ENCODE assay signal across 9 mouse cellular contexts in genomic region chr2:163597661-163598060, GRCm38 (mm10). TPM values are rescaled to one million over a fixed set of nuclear protein-coding genes. Genes with fewer than 3 reads are reported as not detected.
DNase-seq lines count a peak whose midpoint lies in the region; ATAC-seq and TF ChIP-seq lines count a peak whose summit lies in the region.
"Had no signal": no experiment of that assay in that cellular context is flagged by ENCODE, and none has a peak within 500 bp of the region (broad histone marks: within the 10 kb centered on the region; RNA-seq: fewer than 3 reads in every experiment).

No protein-coding gene starts in this region.

- H3K4me2 ChIP-seq in forebrain, postnatal 0 days (ENCODE audit: low read depth): no peak overlapping the region
- no peak overlapping the region for H3K4me2 ChIP-seq in liver, embryonic 13.5 days
- H3K4me2 ChIP-seq: midbrain, embryonic 12.5 days had no signal

- TF ChIP-seq CTCF in forebrain, postnatal 0 days (IDR thresholded peaks at IDR 0.05; ENCODE audit: low read depth): peak; percentile 62
- TF ChIP-seq CTCF in bone marrow macrophage, adult 2 months (IDR thresholded peaks at IDR 0.05; ENCODE audit: low read depth, low read length): peak; percentile 50; the same call in 1 of the 2 replicates
- TF ChIP-seq CTCF in small intestine, adult 2 months (IDR thresholded peaks at IDR 0.05; ENCODE audit: extremely low read depth, insufficient read length, insufficient replicate concordance, low read depth, low read length): peak; percentile 77; the same call in 1 of the 2 replicates

- ATAC-seq in forebrain, postnatal 0 days: no peak
- ATAC-seq in liver, embryonic 13.5 days (ENCODE audit: low read depth): no peak

- no peaks in the 10 kb centered on the region for H3K36me3 ChIP-seq in forebrain, postnatal 0 days (ENCODE audit: insufficient read depth)
- no peaks in the 10 kb centered on the region for H3K36me3 ChIP-seq in forebrain, embryonic 10.5 days (replicated peaks)
- no peaks in the 10 kb centered on the region for H3K36me3 ChIP-seq in liver, embryonic 13.5 days
- no peaks in the 10 kb centered on the region for H3K36me3 ChIP-seq in small intestine, adult 2 months (ENCODE audit: control insufficient read depth, insufficient read depth, low read length)
- H3K36me3 ChIP-seq: midbrain, embryonic 12.5 days had no signal

- 59% methylated on average over 4 of the region's 4 CpGs for WGBS in forebrain, postnatal 0 days
- WGBS in forebrain, embryonic 10.5 days: 66% methylated on average over 4 of the region's 4 CpGs
- 46% methylated on average over 4 of the region's 4 CpGs for WGBS in liver, embryonic 13.5 days (ENCODE audit: insufficient replicate concordance)
- 31% methylated on average over 4 of the region's 4 CpGs for WGBS in small intestine, adult 2 months

- no peak overlapping the region for H3K27ac ChIP-seq in forebrain, postnatal 0 days (ENCODE audit: low read depth, low read length)
- no peak overlapping the region for H3K27ac ChIP-seq in forebrain, embryonic 10.5 days
- no peak overlapping the region for H3K27ac ChIP-seq in bone marrow macrophage, adult 2 months (ENCODE audit: insufficient read depth, low read depth, low read length)
- H3K27ac ChIP-seq in liver, embryonic 13.5 days: no peak overlapping the region
- H3K27ac ChIP-seq in small intestine, adult 2 months (ENCODE audit: insufficient read depth, low read depth, low read length): no peak overlapping the region
- H3K27ac ChIP-seq: midbrain, embryonic 12.5 days had no signal

- TF ChIP-seq POLR2A in bone marrow macrophage, adult 2 months (IDR thresholded peaks at IDR 0.05; ENCODE audit: borderline replicate concordance, low read depth, low read length): no peak
- no peak for TF ChIP-seq POLR2A in small intestine, adult 2 months (IDR thresholded peaks at IDR 0.05; ENCODE audit: low read depth, low read length)

- no peaks in the 10 kb centered on the region for H3K9me3 ChIP-seq in forebrain, postnatal 0 days (ENCODE audit: low read length)
- H3K9me3 ChIP-seq in forebrain, embryonic 10.5 days: no peaks in the 10 kb centered on the region
- no peaks in the 10 kb centered on the region for H3K9me3 ChIP-seq in liver, embryonic 13.5 days (replicated peaks)
- H3K9me3 ChIP-seq: midbrain, embryonic 12.5 days had no signal

- no peak overlapping the region for H3K9ac ChIP-seq in forebrain, postnatal 0 days
- no peak overlapping the region for H3K9ac ChIP-seq in liver, embryonic 13.5 days
- H3K9ac ChIP-seq: midbrain, embryonic 12.5 days had no signal

- no peak overlapping the region for H3K4me3 ChIP-seq in forebrain, postnatal 0 days (ENCODE audit: low read depth, low read length)
- no peak overlapping the region for H3K4me3 ChIP-seq in forebrain, embryonic 10.5 days
- no peak overlapping the region for H3K4me3 ChIP-seq in bone marrow macrophage, adult 2 months (ENCODE audit: insufficient read depth, low read length)
- no peak overlapping the region for H3K4me3 ChIP-seq in liver, embryonic 13.5 days (replicated peaks)
- H3K4me3 ChIP-seq in small intestine, adult 2 months (ENCODE audit: low read depth, low read length): no peak overlapping the region
- H3K4me3 ChIP-seq: midbrain, embryonic 12.5 days had no signal

- H3K27me3 ChIP-seq in forebrain, postnatal 0 days (ENCODE audit: insufficient read depth, low read length): no peaks in the 10 kb centered on the region
- H3K27me3 ChIP-seq in forebrain, embryonic 10.5 days (ENCODE audit: poor library complexity, severe bottlenecking): no peaks in the 10 kb centered on the region
- H3K27me3 ChIP-seq in liver, embryonic 13.5 days: no peaks in the 10 kb centered on the region
- H3K27me3 ChIP-seq in small intestine, adult 2 months (ENCODE audit: control insufficient read depth, insufficient read depth, low read length): no peaks in the 10 kb centered on the region
- H3K27me3 ChIP-seq: midbrain, embryonic 12.5 days had no signal

- DNase-seq in forebrain, postnatal 0 days: peak; percentile 51
- no peak for DNase-seq in forebrain, embryonic 10.5 days (ENCODE audit: extremely low spot score, low spot score)
- peak; percentile 47 for DNase-seq in ovary, postnatal 36 days (ENCODE audit: low spot score)
- no peak for DNase-seq in ovary, adult 18-20 months (ENCODE audit: low spot score)
- DNase-seq in liver, embryonic 13.5 days: peak; percentile 42
- no peak for DNase-seq in heart, adult 8-10 months (ENCODE audit: low spot score)

- H3K4me1 ChIP-seq in forebrain, postnatal 0 days (ENCODE audit: insufficient read depth): 0 out of 2 replicates have a peak, but pooled peaks cover 2% of the 10 kb centered on the region
- H3K4me1 ChIP-seq in forebrain, embryonic 10.5 days: peaks cover 7% of the 10 kb centered on the region
- peaks cover 27% of the 10 kb centered on the region for H3K4me1 ChIP-seq in bone marrow macrophage, adult 2 months (ENCODE audit: control insufficient read depth, insufficient read depth, low read length)
- H3K4me1 ChIP-seq in liver, embryonic 13.5 days (replicated peaks): peaks cover 48% of the 10 kb centered on the region
- H3K4me1 ChIP-seq in small intestine, adult 2 months (ENCODE audit: control insufficient read depth, insufficient read depth, insufficient read length, low read length): peaks cover 33% of the 10 kb centered on the region

RNA-seq across cellular contexts. Expression of gene Ttpal, which starts 4.5 kb away (rescaled TPM):
- total RNA-seq in forebrain, postnatal 0 days (2014; rRNA removed): 80.6 and 89.2 TPM in 2 replicates
- polyA plus RNA-seq in forebrain, postnatal 0 days (2015; fragmentation: Nextera tagmentation; extraction: Ambion mirVana): 23.5 and 32.1 TPM in 2 replicates
- polyA plus RNA-seq in forebrain, embryonic 10.5 days (2016; fragmentation: Nextera tagmentation; extraction: Ambion mirVana): 32.3 and 34.5 TPM in 2 replicates
- 8.5 and 13.2 TPM in 2 replicates for polyA plus RNA-seq in bone marrow macrophage, adult 2 months (2012; ENCODE audit: insufficient read depth, insufficient read length, missing spikeins)
- 13.9 and 15.9 TPM in 2 replicates for polyA plus RNA-seq in liver, embryonic 13.5 days (2015; fragmentation: Nextera tagmentation; extraction: Ambion mirVana)
- 8.3 and 16.0 TPM in 2 replicates for polyA plus RNA-seq in small intestine, adult 2 months (2012; rRNA removed)
- total RNA-seq in heart, adult 8-10 months (2022): 10 to 100 TPM in 2 of 4 experiments, 1 to 10 TPM in 2; 7.4 to 15.0 (median 11.4) TPM

RNA-seq across cellular contexts. Expression of gene Serinc3, which starts 47.3 kb away (rescaled TPM):
- total RNA-seq in forebrain, postnatal 0 days (2014; rRNA removed): 81.9 and 98.2 TPM in 2 replicates
- 26.4 and 31.7 TPM in 2 replicates for polyA plus RNA-seq in forebrain, postnatal 0 days (2015; fragmentation: Nextera tagmentation; extraction: Ambion mirVana)
- polyA plus RNA-seq in forebrain, embryonic 10.5 days (2016; fragmentation: Nextera tagmentation; extraction: Ambion mirVana): 22.1 and 24.1 TPM in 2 replicates
- polyA plus RNA-seq in bone marrow macrophage, adult 2 months (2012; ENCODE audit: insufficient read depth, insufficient read length, missing spikeins): 1,486 and 1,613 TPM in 2 replicates
- polyA plus RNA-seq in liver, embryonic 13.5 days (2015; fragmentation: Nextera tagmentation; extraction: Ambion mirVana): 112 and 130 TPM in 2 replicates
- 121 and 262 TPM in 2 replicates for polyA plus RNA-seq in small intestine, adult 2 months (2012; rRNA removed)
- total RNA-seq in heart, adult 8-10 months (2022): 100 to 1,000 TPM; 272 to 302 (median 297) TPM

Comparison
In these comparisons a context has a peak if more than half of its experiments do, and no peak if none do; other contexts are left out.
1. DNase-seq: peak in forebrain, postnatal 0 days (single experiment), ovary, postnatal 36 days (single experiment) and liver, embryonic 13.5 days (single experiment); none in forebrain, embryonic 10.5 days (single experiment), ovary, adult 18-20 months (single experiment) and heart, adult 8-10 months (single experiment).
2. Peak in every context shown above with its lines, with median percentiles within 50 percentile points of each other: CTCF ChIP-seq.